Mouse (Mus musculus) left cerebral cortex, adult 2 months (tissue): ENCODE data around the gene A630023A22Rik. TPM values are rescaled to one million over a fixed set of nuclear protein-coding genes. Genes with fewer than 3 reads are reported as not detected.

Experiments used
- DNase-seq, 2 experiments: peaks; one replicate each; pipeline ENCODE4 v3.0.0; 2021 to 2022; ENCODE audit warnings: low spot score in 2 of 2, mixed read lengths in 1 of 2; ENCODE audit errors: extremely low spot score in 1 of 2
- H3K27ac ChIP-seq: fragments of 200-600 bp; 2 replicates; pipeline ENCODE4 v1.8.1; 2022
- H3K4me3 ChIP-seq: fragments of 200-600 bp; 2 replicates; pipeline ENCODE4 v1.8.1; 2022
- CTCF ChIP-seq: fragments of 200-600 bp; IDR thresholded peaks from 2 replicates; pipeline ENCODE4 v1.8.1; 2022; ENCODE audit warnings: antibody characterized with exemption, mild to moderate bottlenecking, moderate library complexity
- intact Hi-C: fragments of 180-260 bp; cut with DNase I; formaldehyde crosslinking; loops from one replicate; pipeline ENCODE4 v1.15.1; 2025
- total RNA-seq, 2 experiments: library from RNA; stranded (reverse); gene quantifications; 2 replicates each; pipeline ENCODE4 v1.2.3; 2021

Gene A630023A22Rik
- total RNA-seq, 2 experiments from 2014 or later: not detected

DNA sequence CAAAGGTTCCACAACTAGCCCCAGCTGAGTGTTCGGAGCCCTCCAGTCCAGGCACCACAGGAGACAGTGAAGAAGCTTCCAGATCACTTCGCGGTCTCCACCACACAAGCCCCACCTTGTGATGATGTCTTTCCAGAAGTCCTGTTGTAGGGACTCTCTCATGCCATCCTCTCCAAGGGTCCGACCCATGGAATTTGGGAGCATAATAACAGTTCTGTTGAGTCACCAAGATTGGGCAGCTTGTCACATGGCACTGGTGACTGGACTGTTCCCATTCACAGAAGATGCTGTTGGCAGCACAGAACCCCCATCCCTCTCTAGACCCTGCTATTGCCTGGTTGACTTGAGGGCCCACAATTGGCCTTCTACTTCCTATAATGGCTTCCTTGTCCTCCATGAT is 86.2 kb downstream of the A630023A22Rik start, which contains the start of gene Gm5460:
TSS of gene Gm5460 (plus strand) at position 378 of the 400 bp plus-strand sequence.
- TF ChIP-seq CTCF: no peak
- intact Hi-C loops: no loop called here
- H3K4me3 ChIP-seq: no peak within 1 kb of the TSS
- DNase-seq: no peak
- H3K27ac ChIP-seq: no peak within 1 kb of the TSS

DNA sequence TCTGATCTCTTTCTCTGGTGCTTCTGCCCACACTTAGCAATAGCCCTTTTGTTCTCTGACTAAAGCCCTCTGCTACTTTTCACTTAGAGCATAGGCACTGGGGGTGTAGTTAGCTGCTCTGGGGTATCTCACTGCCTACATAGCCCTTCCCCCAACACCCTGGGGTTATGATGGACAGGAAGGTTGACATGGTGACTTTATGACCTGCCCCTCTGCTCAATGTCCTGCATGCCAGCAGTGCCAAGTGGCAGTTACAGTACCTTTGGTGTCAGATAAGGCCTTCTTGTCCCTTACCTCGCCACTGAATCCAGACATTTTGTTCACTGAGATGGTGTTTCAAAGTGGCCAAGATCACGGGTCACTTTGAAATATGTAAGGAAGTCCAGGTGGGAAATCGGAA is 87.5 kb downstream of the A630023A22Rik start, which contains the start of gene Gm30083:
TSS of gene Gm30083 (minus strand) at position 120 of the 400 bp plus-strand sequence.
- Histone ChIP-seq H3K4me3 (no peak within 1 kb of the TSS), H3K27ac (no peak within 1 kb of the TSS)
- no peak for DNase-seq
- TF ChIP-seq CTCF: no peak
- intact Hi-C loops: no loop called here

DNA sequence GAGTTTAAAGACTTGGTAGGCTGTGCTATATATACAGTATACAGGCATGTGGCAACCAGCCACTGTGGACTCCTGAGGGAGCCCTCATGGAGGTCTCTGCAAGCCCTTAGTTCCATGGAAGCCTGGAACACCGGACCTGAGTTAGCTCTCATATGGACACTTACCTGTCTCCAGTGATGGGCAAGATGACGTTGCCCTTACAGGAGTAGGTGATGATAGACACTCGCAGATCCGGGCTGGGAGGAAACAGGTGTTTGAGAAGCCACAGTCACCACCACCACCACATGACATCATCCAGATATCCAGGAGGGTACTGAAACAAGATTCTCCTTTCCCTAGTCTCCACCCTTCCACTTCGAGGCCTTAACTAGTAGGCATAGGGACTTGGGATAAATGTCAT is 100.2 kb downstream of the A630023A22Rik start:
- no peak for TF ChIP-seq CTCF
- intact Hi-C loops: no loop called here
- no peak overlapping the region for H3K27ac ChIP-seq

DNA sequence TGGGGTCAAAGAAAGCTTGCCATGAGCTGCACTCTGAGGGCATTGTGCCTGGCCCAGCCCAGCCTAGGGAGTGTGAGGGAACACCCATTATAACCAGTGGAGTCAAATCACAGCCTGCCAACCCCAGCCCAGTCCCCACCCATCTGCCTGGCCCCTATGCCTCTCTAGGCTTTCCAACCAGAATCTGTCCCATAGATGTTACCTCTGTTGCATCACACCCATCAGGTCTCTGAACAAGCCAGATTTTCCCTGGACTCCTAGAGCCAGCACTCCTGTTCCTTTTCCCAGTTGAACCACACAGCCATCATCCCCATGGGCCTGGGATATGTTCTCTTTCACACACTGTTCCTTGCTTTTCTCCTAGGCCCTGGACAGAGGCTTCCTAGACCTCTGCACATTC is 101.1 kb downstream of the A630023A22Rik start:
- Histone ChIP-seq H3K4me3 (no peak overlapping the region), H3K27ac (no peak overlapping the region)
- DNase-seq: no peak
- TF ChIP-seq CTCF: no peak
- intact Hi-C loops: no loop called here

More for the DNA sequence above, 100.2 kb downstream of the A630023A22Rik start:
- H3K4me3 ChIP-seq: no peak overlapping the region
- no peak for DNase-seq

Other genes with a start within 250 kb of the A630023A22Rik start
- 1 to 10 TPM; 3.2 to 3.6 TPM for gene Gdf10, start 179.2 kb downstream of the A630023A22Rik start, total RNA-seq
- gene Gdf2, start 161.7 kb downstream of the A630023A22Rik start, total RNA-seq: not detected
- not detected for gene Rbp3, start 148.8 kb downstream of the A630023A22Rik start, total RNA-seq
- 1 to 10 TPM; 2.9 to 3.8 TPM for gene Zfp488, start 124.0 kb downstream of the A630023A22Rik start, total RNA-seq
- not detected for gene Gm30083, start 87.6 kb downstream of the A630023A22Rik start, total RNA-seq
- not detected for gene Gm5460, start 86.0 kb downstream of the A630023A22Rik start, total RNA-seq
- not detected for gene Antxrl, start 50.0 kb downstream of the A630023A22Rik start, total RNA-seq
- under 1 TPM; 0.49 to 0.86 TPM for gene Anxa8, start 16.8 kb downstream of the A630023A22Rik start, total RNA-seq
- gene Npy4r, start 49.7 kb upstream of the A630023A22Rik start, total RNA-seq: not detected
- gene Gprin2, start 98.9 kb upstream of the A630023A22Rik start, total RNA-seq: 1 to 10 TPM; 1.7 to 2.8 TPM
- under 1 TPM; 0.28 to 0.29 TPM for gene Syt15, start 116.8 kb upstream of the A630023A22Rik start, total RNA-seq
- gene Shld2, start 207.7 kb upstream of the A630023A22Rik start, total RNA-seq: 10 to 100 TPM; 10.5 to 11.5 TPM
- 100 to 1,000 TPM; 281 to 285 TPM for gene Glud1, start 208.0 kb upstream of the A630023A22Rik start, total RNA-seq